8 mouse cellular contexts compared by ENCODE assay signal in the genomic region with DNA sequence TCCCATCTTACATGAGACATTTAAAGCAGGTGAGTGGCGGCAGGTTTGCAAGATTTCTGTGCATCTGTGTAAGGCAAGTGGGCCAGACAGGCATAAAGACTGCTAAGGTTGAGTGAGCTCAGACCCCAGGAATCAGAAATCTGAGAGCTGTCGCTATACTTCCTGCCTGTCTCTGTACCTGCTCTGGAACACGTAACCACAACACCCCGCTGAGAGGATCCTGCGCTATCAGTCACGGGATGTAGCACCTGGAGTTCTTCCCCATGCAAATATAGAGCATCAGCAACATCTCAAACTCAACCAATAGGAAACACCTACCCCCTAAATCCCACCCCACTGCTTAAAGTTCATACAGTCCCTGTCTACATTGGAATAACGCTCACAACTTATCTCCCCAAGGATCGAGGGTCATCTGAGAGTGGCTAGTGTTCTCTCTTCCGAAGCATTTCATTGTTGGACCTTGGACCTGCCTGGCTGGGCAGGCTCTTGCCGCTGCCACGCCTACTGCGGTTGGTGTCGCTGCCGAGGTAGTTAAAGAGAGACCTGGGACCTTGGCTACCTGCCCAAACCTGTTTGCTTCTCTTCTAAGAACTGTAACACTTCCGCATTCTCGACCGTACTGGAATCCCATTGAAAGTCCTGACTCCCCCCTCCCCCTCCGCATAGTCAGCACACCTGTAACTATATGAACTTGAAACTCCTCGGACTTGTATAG. TPM values are rescaled to one million over a fixed set of nuclear protein-coding genes. Genes with fewer than 3 reads are reported as not detected.
DNase-seq lines count a peak whose midpoint lies in the region; ATAC-seq and TF ChIP-seq lines count a peak whose summit lies in the region.

No protein-coding gene starts in this region.

- ATAC-seq in midbrain, postnatal 0 days (ENCODE audit: low FRiP score) = no peak
- no peak for ATAC-seq in midbrain, embryonic 15.5 days (replicated peaks)
- peak; percentile 80 for ATAC-seq in megakaryocyte, adult 5-6 weeks (ENCODE audit: poor library complexity, severe bottlenecking)

- H3K4me1 ChIP-seq in midbrain, postnatal 0 days (ENCODE audit: insufficient read depth, low read length) = no peaks in the 10 kb centered on the region
- H3K4me1 ChIP-seq in midbrain, embryonic 15.5 days = peaks cover 2% of the 10 kb centered on the region; the same call in 1 of the 2 replicates

- no peaks in the 10 kb centered on the region for H3K36me3 ChIP-seq in midbrain, postnatal 0 days (ENCODE audit: insufficient read depth, low read length)
- H3K36me3 ChIP-seq in midbrain, embryonic 15.5 days (replicated peaks) = no peaks in the 10 kb centered on the region

- H3K9ac ChIP-seq in midbrain, postnatal 0 days (replicated peaks; ENCODE audit: low read length, poor library complexity, severe bottlenecking) = no peak overlapping the region
- H3K9ac ChIP-seq in midbrain, embryonic 15.5 days = no peak overlapping the region

- H3K27ac ChIP-seq in midbrain, postnatal 0 days (ENCODE audit: low read depth, low read length) = no peak overlapping the region
- H3K27ac ChIP-seq in midbrain, embryonic 15.5 days = no peak overlapping the region

- H3K27me3 ChIP-seq in midbrain, postnatal 0 days (ENCODE audit: insufficient read depth, low read length) = 0 out of 2 replicates have a peak, but pooled peaks cover 3% of the 10 kb centered on the region
- peaks cover 5% of the 10 kb centered on the region for H3K27me3 ChIP-seq in midbrain, embryonic 15.5 days (replicated peaks)

- DNase-seq in midbrain, postnatal 0 days (ENCODE audit: low spot score) = no peak
- peak; percentile 54 for DNase-seq in forelimb bud, embryonic 11.5 days (ENCODE audit: low read depth, low spot score)
- peak; percentile 97 to 98 for DNase-seq in kidney, postnatal 36 days
- DNase-seq in urinary bladder, postnatal 25 days (ENCODE audit: low spot score) = peak; percentile 66
- no peak for DNase-seq in layer of hippocampus, adult 8-10 months (ENCODE audit: low spot score in 2 of 2)
- no peak for DNase-seq in left cerebral cortex, adult 11 months (ENCODE audit: low spot score)

- H3K4me2 ChIP-seq in midbrain, postnatal 0 days (ENCODE audit: low read depth, low read length, poor library complexity, severe bottlenecking) = peak overlapping the region; percentile 18; the same call in 1 of the 2 replicates
- H3K4me2 ChIP-seq in midbrain, embryonic 15.5 days = no peak overlapping the region

- no peak overlapping the region for H3K4me3 ChIP-seq in midbrain, postnatal 0 days (ENCODE audit: low read depth, low read length)
- H3K4me3 ChIP-seq in midbrain, embryonic 15.5 days = no peak overlapping the region

- TF ChIP-seq CTCF in midbrain, postnatal 0 days (IDR thresholded peaks at IDR 0.05) = no peak

- no peaks in the 10 kb centered on the region for H3K9me3 ChIP-seq in midbrain, postnatal 0 days (ENCODE audit: low read length)
- H3K9me3 ChIP-seq in midbrain, embryonic 15.5 days = no peaks in the 10 kb centered on the region

- 16% methylated on average over 19 of the region's 19 CpGs for WGBS in midbrain, postnatal 0 days
- WGBS in midbrain, embryonic 15.5 days = 19% methylated on average over 19 of the region's 19 CpGs

RNA-seq across cellular contexts. Expression of a gene that starts 7.7 kb away (rescaled TPM):
- total RNA-seq in midbrain, postnatal 0 days (2014; rRNA removed) = 466 and 613 TPM in 2 replicates
- 1,145 and 1,185 TPM in 2 replicates for polyA plus RNA-seq in midbrain, postnatal 0 days (2015; fragmentation: Nextera tagmentation; extraction: Ambion mirVana)
- polyA plus RNA-seq in midbrain, embryonic 15.5 days (2015; fragmentation: Nextera tagmentation; extraction: Ambion mirVana) = 905 and 933 TPM in 2 replicates
- 129 and 145 TPM in 2 replicates for total RNA-seq in megakaryocyte, adult 5-6 weeks (2015)
- total RNA-seq in megakaryocyte, adult 5-6 weeks (2017) = 127 and 133 TPM in 2 replicates
- 100 to 1,000 TPM; 433 to 496 (median 439) TPM for total RNA-seq in layer of hippocampus, adult 8-10 months (2022)

RNA-seq across cellular contexts. Expression of a gene that starts 10.3 kb away (rescaled TPM):
- not detected in 2 replicates for total RNA-seq in midbrain, postnatal 0 days (2014; rRNA removed)
- not detected in 2 replicates for polyA plus RNA-seq in midbrain, postnatal 0 days (2015; fragmentation: Nextera tagmentation; extraction: Ambion mirVana)
- not detected in 2 replicates for polyA plus RNA-seq in midbrain, embryonic 15.5 days (2015; fragmentation: Nextera tagmentation; extraction: Ambion mirVana)
- not detected in 2 replicates for total RNA-seq in megakaryocyte, adult 5-6 weeks (2015)
- total RNA-seq in megakaryocyte, adult 5-6 weeks (2017) = not detected in 2 replicates
- not detected for total RNA-seq in layer of hippocampus, adult 8-10 months (2022)

RNA-seq across cellular contexts. Expression of a gene that starts 58.7 kb away (rescaled TPM):
- total RNA-seq in midbrain, postnatal 0 days (2014; rRNA removed) = 2.0 and 2.6 TPM in 2 replicates
- polyA plus RNA-seq in midbrain, postnatal 0 days (2015; fragmentation: Nextera tagmentation; extraction: Ambion mirVana) = 3.1 and 3.2 TPM in 2 replicates
- polyA plus RNA-seq in midbrain, embryonic 15.5 days (2015; fragmentation: Nextera tagmentation; extraction: Ambion mirVana) = 5.1 and 5.5 TPM in 2 replicates
- 6.9 and 9.4 TPM in 2 replicates for total RNA-seq in megakaryocyte, adult 5-6 weeks (2015)
- 1.2 and 1.8 TPM in 2 replicates for total RNA-seq in megakaryocyte, adult 5-6 weeks (2017)
- total RNA-seq in layer of hippocampus, adult 8-10 months (2022) = 1 to 10 TPM; 2.9 to 3.6 (median 3.2) TPM

Comparison
In these comparisons a context has a peak if more than half of its experiments do, and no peak if none do; other contexts are left out.
1. DNase-seq: peak in forelimb bud, embryonic 11.5 days (single experiment), kidney, postnatal 36 days (2 of 2) and urinary bladder, postnatal 25 days (single experiment); none in midbrain, postnatal 0 days (single experiment), layer of hippocampus, adult 8-10 months (0 of 2) and left cerebral cortex, adult 11 months (single experiment).